Mouse (Mus musculus): ENCODE measurements at regions not wholly inside any gene's neighbourhood (a gene's known extent, or its start where the extent isn't known, plus 50 kb on each side); places are given as distances from the start of the nearest gene placed in this dataset.

DNA sequence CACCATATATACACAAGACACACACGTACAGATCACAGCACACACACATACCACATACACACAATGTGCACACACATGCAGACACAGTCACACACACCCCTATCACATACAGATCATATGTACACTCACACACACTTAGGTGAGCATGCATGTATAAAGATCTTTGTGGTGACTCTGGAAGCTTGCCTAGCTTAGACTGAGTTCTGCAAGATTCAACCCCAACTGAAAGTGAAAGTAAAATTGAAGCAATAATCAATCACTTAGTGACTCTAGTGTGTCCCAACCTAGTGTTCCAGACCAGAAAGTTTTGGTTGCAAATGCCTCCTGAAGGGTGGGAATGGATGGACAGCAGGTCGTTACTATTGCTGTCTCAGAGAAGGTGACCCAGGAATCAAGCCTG is 262.8 kb downstream of the Bcl11a start:
- DNase-seq (ENCODE audit: low spot score in 2 of 2), result no peak

DNA sequence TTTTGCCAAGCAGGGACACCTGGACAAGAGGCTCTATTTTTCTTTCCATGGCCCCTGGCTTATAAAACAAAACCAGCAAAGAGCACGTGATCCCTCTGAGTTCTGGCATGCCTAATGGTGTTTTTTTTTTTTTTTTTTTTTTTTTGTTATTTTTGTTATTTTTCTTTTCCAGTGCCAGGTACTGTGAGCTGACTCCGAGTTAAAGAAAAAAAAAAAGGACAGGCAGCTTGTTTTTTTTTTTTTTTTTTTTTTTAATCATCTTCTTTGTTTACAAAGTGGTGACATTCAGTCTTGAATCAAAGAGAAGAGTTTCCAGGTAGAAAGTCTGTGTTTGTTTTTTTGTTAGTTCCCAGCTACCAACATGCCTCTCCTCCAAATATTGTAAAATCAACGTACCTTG is 263.8 kb downstream of the Bcl11a start:
- DNase-seq (ENCODE audit: low spot score in 2 of 2), result no peak

DNA sequence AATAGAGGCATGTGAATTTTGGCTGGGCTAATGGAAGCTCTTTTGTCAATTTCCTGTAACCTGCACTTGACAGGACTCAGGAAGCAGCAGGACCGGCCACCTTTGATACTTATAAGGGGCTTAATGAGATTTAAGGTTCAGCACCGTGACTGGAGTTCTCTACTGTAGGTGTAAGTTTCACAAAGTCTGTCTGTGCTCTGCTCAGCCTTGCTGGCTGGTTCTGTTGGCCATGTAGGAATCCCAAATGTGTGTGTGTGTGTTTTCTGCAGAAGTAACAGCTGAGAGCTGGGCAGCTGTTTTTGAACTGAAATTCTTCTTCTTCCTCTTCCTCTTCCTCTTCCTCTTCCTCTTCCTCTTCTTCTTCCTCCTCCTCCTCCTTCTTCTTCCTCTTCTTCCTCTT is 264.3 kb downstream of the Bcl11a start:
- no peak for DNase-seq (ENCODE audit: low spot score in 2 of 2)

DNA sequence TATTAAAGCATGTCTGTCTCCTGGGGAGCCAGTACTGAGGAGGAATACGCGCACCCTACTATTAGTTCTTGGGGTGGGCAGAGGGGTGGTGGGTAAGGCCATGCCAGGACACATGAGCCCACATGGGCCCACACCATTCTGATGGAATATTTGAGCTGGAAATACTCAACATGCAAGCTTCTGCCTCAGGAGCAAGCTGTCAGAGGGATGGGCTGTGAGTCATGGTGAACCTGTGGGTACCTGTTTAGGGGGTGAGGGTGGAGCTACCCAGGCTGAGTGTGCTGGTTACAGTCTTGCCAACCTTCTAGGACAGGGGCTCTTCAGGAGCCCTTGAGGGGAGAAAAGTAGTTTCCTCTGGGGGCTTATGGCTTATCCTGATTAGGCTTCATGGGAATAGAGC is 264.9 kb downstream of the Bcl11a start:
- DNase-seq (ENCODE audit: low spot score in 2 of 2), result no peak

DNA sequence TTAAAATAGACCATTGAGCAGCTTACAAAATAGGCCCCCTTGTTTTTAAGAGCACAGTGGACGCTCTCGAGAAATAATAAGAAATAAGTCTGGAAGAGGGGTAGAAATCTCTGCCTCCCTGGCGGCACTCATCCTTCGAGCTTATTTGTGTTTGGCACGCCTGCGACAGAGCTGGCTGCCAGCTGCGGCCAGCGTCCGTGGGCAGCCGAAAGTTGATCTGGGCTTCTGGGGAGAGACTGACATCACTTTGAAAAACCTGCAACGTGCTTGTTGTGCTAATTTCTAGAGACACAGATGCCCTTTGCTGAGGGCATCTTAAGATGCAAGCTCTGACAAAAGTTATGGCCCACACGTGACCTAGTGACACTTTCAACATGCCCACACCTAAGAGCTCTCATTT is 269.4 kb downstream of the Bcl11a start:
- DNase-seq (ENCODE audit: low spot score in 2 of 2), result no peak

DNA sequence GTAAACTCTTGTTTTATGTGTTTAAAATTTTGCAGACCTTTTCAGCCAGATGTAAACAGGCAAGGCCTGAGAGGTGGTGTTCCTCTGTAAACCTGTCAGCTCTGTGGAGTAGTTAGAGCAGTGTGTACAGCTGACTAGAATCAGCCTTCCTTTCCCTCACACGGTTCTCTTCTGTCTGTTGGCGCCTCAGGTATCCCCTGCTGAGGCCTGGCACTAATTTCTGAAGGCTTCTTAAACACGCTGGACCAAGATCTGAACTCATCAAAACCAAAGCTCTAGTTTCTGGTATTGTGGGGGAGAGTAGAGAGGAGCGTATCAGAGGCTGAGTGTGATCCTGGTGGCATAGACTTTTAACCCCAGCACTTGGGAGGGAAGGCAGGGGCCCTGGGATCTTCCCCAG is 270.9 kb downstream of the Bcl11a start:
- DNase-seq (ENCODE audit: low spot score in 2 of 2), result no peak

DNA sequence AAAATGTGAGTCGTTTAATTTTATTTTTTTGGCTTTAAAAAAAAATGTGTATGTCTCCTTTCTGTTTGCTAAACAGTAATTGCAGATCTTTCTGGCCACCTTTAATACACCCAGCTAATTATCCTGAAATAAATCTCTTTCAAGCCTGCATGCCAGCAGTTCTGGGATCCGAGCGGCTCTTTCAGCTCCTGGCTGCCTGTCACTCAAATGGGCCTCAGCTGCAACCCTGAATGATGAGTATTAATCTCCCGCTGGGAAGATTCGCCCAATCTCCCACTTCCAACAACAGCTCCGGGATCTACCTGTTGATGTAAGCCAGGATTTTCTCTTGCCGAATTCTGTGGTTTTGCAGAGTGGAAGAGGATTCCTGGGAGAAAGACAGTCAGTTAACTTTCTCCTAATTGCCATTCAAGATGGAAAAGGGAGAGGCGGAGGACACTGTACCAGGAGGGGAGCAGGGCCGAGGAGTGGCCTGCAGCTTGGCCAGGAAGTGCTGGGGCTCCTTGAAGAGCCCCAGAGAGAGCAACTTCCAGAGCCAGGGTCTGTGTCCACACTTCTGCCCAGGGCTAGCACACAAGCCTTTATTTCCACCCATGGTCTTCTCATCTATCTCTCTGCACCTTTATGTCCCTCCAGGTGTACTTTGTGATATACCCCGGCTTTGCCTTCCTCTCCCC is 272.2 kb downstream of the Bcl11a start:
- DNase-seq (ENCODE audit: low spot score in 2 of 2), result no peak

DNA sequence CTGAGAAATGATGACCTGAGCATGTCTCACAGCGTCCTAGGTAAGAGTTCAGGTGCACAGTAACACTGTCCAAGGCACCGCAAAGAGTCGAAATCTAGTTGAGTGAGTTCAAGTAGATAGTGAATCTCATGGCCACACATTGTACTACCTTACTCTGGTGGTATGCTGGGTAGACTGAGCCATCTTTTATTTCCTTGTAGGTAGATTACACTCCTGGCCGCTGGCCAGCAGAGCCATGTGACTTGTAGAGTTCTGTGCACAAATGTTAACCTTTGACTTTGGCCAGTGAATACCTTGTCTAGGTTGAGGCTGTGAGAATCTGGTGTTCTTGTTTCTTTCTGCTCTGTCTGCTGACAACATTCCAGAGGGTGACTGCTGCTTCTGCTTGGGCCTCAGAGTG is 273.0 kb downstream of the Bcl11a start:
- DNase-seq (ENCODE audit: low spot score in 2 of 2), result no peak

DNA sequence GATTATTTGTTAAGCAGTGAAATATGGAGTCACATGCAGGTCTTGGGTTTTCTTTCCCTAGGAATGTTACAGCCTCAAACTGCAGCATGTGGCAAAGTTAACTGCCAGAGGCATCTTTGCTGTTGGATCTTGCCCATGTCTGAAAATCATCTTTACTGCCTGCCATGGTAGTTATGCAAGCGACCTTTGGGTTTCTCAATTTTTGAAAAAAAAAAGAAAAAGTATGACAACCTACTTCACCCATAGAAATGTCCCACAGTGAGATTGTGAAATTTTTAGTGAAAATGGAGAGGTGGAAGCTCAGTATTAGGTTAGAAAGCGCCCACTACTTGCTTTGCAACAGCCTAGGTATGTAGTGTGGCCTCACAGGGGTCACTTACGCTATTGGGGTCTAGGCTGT is 274.2 kb downstream of the Bcl11a start:
- DNase-seq (ENCODE audit: low spot score in 2 of 2), result no peak

DNA sequence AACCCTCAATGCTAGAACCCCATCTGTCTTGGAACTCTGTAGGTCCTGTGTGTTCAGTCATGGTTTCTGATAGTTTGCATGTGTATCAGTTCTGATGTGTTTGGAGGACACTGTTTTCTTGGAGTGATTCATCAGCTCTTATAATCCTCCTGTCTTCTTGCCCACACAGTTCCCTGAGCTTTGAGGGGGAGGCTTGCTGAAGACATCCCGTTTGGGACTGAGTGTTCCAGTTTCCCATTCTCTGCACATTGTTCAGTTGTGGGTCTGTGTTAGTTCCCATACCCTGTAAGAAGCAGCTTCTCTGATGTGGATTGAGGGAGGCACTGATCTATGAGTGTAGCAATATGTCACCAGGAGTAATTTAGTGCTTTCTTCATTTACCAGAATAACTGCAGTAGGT is 275.2 kb downstream of the Bcl11a start:
- DNase-seq (ENCODE audit: low spot score in 2 of 2), result no peak

DNA sequence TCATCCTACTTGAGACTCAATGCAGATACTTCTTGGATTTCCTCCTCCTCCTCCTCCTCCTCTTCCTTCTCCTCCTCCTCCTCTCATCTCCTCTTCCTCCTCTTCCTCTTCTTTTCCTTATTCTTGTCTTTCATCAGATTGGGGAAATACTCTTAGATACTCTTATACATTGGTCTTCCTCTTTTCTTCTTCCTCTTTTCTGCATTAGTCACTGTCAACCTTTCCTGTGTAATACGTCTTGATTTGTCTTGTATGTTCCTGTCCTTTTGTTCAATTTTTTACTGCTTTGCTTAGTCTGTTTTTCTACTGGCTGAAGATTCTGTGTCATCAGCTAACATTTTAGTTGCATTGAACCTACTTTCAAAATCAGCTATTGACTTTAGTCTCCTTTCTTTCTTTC is 279.5 kb downstream of the Bcl11a start:
- DNase-seq (ENCODE audit: low spot score in 2 of 2), result no peak

DNA sequence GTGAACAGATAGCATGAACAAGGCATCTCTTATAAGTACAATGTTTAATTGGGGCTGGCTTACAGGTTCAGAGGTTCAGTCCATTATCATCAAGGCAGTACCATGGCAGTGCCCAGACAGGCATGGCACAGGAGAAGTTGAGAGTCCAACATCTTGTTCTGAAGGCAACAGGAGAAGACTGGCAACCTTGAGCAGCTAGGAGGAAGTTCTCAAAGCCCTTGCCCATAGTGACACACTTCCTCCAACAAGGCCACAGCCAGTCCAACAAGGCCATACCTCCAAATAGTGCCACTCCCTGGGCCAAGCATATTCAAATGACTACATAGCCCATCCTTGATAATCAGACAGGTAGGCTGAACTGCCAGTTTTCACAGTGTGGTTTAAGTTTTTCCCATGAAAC is 281.2 kb downstream of the Bcl11a start:
- no peak for DNase-seq (ENCODE audit: low spot score in 2 of 2)

DNA sequence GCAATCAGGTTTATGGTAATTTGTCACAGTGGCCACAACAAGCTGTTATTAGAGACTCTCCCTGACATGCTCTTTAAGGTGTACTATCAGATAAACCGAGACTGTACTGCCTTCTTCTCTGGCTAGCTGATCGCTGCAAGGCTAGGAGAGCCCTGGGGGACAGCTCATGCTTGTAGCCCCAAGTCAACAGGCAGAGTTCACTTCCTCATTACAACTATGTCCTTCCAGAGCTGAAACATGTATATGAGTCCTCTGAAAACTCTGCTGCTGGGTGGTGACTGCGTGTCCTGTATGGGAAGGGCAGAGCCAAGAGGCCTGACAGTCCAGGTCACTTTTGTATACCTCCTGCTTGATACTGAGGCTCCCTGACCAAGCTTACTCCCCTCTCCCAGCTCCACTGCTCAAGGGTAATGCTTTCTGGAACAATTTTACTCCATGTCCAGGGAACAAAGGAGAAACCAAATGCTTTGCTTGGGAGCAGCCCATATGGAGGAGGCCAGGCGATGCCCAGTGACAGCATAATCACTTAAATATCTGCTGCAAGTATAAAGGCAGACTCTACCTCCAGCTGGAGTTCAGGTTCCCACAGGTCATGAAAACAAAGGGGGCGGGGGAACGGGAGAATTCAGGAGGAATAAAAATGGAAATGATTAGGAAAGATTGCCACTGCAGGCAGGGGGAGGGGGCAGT is 284.3 kb downstream of the Bcl11a start:
- no peak for DNase-seq (ENCODE audit: low spot score in 2 of 2)

DNA sequence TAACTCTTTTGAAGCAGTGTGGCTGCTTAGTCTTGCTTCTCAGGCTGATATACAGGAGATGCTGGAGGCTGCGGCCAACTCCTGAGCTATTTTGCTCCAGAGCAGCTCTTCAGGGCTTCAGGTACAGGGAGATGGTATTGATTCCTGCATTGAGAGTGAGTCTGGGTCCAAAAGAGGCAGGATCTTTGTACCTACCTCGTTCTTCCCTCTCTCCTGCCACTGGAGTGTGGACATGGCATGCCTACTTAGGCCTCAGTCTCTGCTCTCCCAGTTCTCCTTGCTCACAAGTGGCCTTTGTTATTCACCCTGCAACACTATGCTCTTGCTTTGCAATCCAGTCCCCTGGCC is 284.8 kb downstream of the Bcl11a start:
- no peak for DNase-seq (ENCODE audit: low spot score in 2 of 2)

DNA sequence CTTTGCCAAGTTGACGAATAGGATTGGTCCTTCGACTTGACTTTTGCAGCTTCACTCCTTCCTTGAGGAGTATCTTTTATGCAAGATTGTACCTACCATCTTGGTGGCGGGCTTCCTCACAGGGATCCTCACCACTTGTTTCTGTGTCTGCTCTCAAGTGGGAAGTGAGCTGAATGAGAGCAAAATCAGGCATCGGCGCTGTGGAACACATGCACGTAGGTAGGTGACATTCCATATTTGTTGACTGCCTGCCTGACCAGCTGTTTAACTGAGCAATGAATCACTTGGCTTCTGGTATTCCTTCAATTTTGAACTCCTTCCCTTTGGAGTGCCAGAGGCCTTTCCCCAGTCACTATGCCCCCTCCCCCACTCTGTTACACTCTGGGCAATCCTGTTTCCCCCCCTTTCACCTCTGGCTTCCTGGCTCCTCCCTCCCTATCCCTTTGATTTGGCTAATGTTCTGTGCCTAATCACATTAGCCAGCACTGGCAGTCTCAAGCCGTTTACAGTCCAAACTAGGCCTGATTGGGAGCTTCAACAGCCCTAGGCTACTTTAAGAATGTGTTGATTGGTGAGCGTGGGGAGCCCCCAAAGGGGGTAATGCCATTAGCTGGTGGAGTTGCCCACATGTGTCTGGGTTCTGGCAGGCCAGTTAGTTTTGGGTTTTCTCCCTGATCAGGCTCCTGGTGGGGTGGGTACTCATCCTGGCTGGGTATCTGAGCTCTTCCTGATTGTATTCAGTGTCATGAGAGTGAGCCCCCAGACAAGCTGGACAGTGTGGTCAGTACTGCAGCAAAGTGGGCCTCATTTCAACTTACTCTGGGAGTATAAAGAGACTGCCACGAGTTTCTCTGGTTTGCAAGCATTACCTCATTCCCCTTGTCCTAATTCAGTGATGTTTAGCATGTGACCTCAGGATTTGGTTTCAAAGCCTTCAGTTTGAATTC is 285.8 kb downstream of the Bcl11a start:
- no peak for DNase-seq (ENCODE audit: low spot score in 2 of 2)

DNA sequence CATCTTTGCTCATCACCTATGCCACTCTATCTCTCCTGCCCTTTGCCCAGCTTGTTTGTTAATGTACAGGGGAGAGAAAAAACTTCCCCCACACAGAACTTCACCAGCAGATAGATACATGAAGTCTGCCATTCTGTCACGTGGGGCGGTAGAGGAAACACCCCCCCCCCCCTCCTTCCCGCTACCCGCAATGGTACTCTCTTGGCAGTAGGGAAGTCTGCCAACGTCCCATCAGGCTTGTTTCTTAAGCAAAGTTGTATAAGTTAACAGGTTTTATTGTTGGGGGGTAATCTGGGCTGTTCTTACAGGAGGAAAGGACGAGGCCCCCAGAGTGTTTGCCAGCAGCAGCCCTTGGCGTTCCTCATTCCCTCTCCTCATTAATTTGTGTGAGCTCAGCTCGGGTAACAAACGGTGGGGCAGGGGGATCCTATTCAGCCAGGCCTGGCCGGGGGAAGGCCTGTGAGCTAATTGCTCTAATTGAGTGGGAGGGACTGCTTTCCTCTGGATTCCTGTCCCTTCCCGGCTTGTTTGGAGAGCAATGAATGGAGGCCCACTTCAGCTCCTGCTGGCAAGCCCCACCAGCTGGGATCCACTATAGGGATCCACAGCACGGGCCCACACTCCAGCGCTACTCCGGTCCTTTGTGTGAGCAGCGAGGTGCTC is 292.5 kb downstream of the Bcl11a start:
- DNase-seq (ENCODE audit: low spot score in 2 of 2), result no peak

DNA sequence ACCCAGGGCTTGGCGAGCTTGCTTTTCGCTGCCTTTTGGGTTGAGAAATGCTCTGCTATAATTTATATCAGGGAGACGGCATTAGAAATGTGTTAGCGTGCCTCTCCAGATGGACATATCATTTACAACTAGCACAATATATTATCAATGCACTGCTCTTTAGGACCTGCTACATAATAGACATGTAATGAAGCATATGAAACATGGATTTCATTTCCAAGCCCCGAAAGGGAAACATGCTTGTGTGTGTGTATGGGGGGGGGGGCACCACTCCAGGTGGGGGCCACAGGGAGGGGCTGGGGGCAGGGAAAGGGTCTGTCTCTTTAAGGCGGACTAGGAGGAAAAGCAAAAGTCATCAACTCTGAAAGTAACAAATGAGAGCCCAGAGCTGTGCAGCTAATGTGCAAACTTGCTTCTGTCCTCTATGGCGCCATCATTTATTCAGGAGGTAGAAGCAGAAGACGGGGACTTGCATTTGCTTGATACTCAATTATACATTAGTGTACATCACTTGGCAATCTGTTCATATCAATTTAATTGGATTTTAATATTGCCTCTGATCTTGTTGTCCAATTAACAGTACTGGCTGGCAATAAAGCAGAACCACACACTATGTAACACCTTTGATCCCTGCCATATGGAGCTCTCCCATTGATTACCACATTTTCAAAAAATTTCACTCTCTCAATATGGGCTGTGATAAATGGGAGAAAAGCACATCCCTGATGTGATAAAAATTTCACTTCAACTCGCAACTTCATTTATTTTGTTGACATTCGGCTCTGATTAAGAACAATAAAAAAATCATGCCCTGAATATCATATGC is 293.2 kb downstream of the Bcl11a start:
- DNase-seq (ENCODE audit: low spot score in 2 of 2), result no peak

DNA sequence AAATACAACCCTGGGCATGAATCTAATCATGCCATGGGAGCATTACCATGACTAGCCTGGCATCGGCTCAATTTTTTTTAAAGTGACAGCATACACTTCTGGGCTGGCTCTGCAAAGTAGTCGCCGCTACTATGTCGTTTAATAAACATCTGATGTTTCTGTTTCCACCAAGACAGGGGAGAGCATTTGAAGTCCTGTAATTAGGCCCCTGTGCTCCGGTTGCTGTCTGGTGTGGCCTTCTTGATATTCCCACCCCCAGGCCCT is 293.8 kb downstream of the Bcl11a start:
- no peak for DNase-seq (ENCODE audit: low spot score in 2 of 2)

DNA sequence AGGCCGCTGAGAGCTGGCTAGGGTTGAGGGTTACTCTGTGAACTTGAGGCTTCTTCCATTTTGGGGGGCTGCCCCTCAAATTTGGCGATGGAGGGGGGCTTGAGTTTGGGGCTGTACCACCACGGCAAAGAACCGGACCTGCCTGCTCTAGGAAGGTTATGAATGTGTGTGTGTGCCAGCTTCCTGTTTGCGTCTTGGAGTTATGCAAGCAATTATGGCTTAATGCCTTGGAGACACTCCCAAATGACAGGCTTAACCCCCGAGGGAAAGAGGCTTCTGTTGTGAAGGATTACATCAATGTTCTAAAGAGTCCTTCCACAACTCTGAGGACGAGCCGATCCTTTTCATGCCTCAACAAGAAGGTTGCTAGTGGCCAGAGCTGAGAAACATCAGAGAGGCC is 294.1 kb downstream of the Bcl11a start:
- no peak for DNase-seq (ENCODE audit: low spot score in 2 of 2)

DNA sequence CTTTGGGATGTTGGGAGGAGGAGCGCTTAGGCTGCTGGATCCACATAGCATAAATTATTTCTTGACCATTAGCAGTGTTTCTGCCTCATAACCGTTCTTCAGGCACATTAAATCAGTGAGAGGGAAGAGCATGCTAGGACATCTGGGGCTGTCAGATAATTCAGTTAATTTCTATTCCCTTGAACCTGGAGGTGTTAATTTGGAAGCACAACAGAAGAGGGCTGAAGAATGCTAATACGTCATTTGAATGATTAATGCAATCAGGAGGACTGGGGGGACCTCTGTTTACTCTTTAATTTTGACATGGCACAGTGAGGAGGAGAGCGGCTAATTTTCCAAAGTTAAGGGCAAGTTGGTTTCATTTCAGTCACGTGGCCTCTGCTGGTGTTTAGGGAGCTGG is 294.8 kb downstream of the Bcl11a start:
- DNase-seq (ENCODE audit: low spot score in 2 of 2), result no peak

DNA sequence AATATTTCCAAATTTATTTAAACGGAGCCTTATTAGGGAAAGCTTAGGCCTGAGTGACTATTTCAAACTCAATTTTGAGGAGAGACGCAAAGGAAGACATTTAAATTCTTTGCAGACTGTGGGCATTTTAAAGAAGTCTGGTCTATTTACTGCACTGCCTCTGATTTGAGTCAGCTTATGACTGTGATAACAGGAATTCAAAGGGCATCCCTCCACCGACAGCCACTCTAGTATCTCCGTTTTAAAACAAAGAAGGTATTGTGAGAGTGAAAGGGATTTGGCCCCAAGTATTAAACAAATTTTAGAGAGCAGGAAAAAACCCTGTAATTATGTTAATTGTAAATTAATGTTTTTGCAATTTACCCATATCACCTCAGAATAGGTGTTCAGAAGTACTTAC is 295.4 kb downstream of the Bcl11a start:
- DNase-seq (ENCODE audit: low spot score in 2 of 2), result no peak

DNA sequence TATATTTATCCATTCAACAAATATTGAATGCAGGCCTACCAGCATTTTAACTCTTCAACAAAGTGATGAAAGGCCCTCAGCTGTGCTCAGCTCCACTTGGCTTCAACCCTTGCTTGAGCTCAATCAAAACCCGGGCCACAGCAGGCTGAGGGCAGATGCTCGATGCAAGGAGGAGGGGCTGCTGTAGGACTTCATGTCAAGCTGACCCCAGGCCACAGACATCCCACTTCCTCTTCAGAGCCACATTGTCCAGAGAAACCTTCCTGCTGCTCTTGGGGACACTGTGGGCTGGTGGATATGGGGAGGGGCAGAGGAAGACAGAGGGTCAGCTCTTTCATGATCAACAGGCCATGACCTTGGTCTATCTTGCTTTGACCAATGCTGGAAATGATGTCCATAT is 299.7 kb downstream of the Bcl11a start:
- DNase-seq (ENCODE audit: low spot score in 2 of 2), result no peak

Data from frontal cortex, postnatal 25 days (tissue).